In the genomic region with DNA sequence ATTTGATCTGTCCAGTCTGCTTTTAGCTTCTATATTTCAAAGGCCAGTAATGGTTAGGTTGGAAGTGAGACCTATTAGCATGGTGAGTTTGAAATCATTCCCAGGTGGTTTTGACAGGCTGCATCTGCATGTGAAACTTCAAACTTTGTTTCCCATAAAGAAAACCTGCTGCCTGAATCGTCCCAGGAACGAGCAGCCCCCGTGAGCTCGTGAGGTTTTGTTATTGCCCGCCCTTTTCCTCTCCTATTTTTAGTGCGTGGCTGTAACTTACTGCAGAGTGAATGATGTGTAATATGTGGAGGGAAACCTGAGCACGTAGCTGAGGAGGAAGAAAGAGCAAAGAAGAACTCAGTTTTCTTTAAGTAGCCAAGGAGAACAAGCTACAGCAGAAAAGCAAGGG, we compare ENCODE assay signal across 20 mouse cellular contexts.
DNase-seq lines count a peak whose midpoint lies in the region; ATAC-seq and TF ChIP-seq lines count a peak whose summit lies in the region.
"Had no signal": no experiment of that assay in that cellular context is flagged by ENCODE, and none has a peak within 500 bp of the region (broad histone marks: within the 10 kb centered on the region; RNA-seq: fewer than 3 reads in every experiment).

No protein-coding gene starts in this region.

- H3K4me3 ChIP-seq in lung, embryonic 14.5 days (ENCODE audit: low read depth, low read length), result no peak overlapping the region
- H3K4me3 ChIP-seq in embryonic facial prominence, embryonic 14.5 days (ENCODE audit: low read depth, low read length), result no peak overlapping the region
- no peak overlapping the region for H3K4me3 ChIP-seq in limb, embryonic 15.5 days
- no peak overlapping the region for H3K4me3 ChIP-seq in kidney, embryonic 14.5 days (ENCODE audit: low read length)
- H3K4me3 ChIP-seq: hindbrain, embryonic 12.5 days; midbrain, embryonic 10.5 days; myocyte had no signal

- DNase-seq in embryo, embryonic 11 days, result peak; percentile 53
- DNase-seq in embryo, embryonic 9.5 days (ENCODE audit: extremely low spot score), result no peak
- peak; percentile 25 for DNase-seq in lung, embryonic 14.5 days
- DNase-seq in lung, adult 18-20 months, result no peak
- DNase-seq in embryonic facial prominence, embryonic 14.5 days (ENCODE audit: low spot score), result peak; percentile 71
- DNase-seq in kidney, postnatal 36 days, result no peak
- DNase-seq: adrenal gland, adult 2 months; cerebellum, adult 8-10 months; gastrocnemius, postnatal 10 days; kidney, postnatal 25 days; layer of hippocampus, postnatal 36 days; right cerebral cortex, postnatal 25 days; thymus, postnatal 14 days had no signal

- H3K9me3 ChIP-seq in lung, embryonic 14.5 days (ENCODE audit: low read depth, low read length), result no peaks in the 10 kb centered on the region
- no peaks in the 10 kb centered on the region for H3K9me3 ChIP-seq in embryonic facial prominence, embryonic 14.5 days (ENCODE audit: control insufficient read depth, low read length)
- no peaks in the 10 kb centered on the region for H3K9me3 ChIP-seq in limb, embryonic 15.5 days
- no peaks in the 10 kb centered on the region for H3K9me3 ChIP-seq in kidney, embryonic 14.5 days (ENCODE audit: control insufficient read depth, low read length)
- H3K9me3 ChIP-seq: hindbrain, embryonic 12.5 days; midbrain, embryonic 10.5 days had no signal

- no peaks in the 10 kb centered on the region for H3K27me3 ChIP-seq in lung, embryonic 14.5 days (ENCODE audit: insufficient read depth, low read length)
- no peaks in the 10 kb centered on the region for H3K27me3 ChIP-seq in embryonic facial prominence, embryonic 14.5 days (replicated peaks; ENCODE audit: control insufficient read depth, insufficient read depth, low read length)
- H3K27me3 ChIP-seq in limb, embryonic 15.5 days, result no peaks in the 10 kb centered on the region
- no peaks in the 10 kb centered on the region for H3K27me3 ChIP-seq in kidney, embryonic 14.5 days (ENCODE audit: control insufficient read depth, insufficient read depth, low read length)
- H3K27me3 ChIP-seq: hindbrain, embryonic 12.5 days had no signal

- H3K4me2 ChIP-seq in lung, embryonic 14.5 days, result no peak overlapping the region
- 0 out of 2 replicates have a peak overlapping the region, but pooled peaks have one; percentile 2 for H3K4me2 ChIP-seq in embryonic facial prominence, embryonic 14.5 days (ENCODE audit: low read depth, low read length)
- no peak overlapping the region for H3K4me2 ChIP-seq in limb, embryonic 15.5 days
- H3K4me2 ChIP-seq in kidney, embryonic 14.5 days (replicated peaks; ENCODE audit: low read depth, low read length), result no peak overlapping the region
- H3K4me2 ChIP-seq: hindbrain, embryonic 12.5 days had no signal

- 23% methylated on average over 7 of the region's 7 CpGs for WGBS in lung, embryonic 14.5 days
- WGBS in embryonic facial prominence, embryonic 14.5 days, result 17% methylated on average over 7 of the region's 7 CpGs
- WGBS in limb, embryonic 15.5 days, result 10% methylated on average over 7 of the region's 7 CpGs
- 15% methylated on average over 7 of the region's 7 CpGs for WGBS in kidney, embryonic 14.5 days

- ATAC-seq in lung, embryonic 14.5 days (ENCODE audit: insufficient read depth), result no peak
- ATAC-seq in embryonic facial prominence, embryonic 14.5 days (ENCODE audit: low read depth), result 0 out of 2 replicates have a peak, but pooled peaks have one; percentile 10
- ATAC-seq in limb, embryonic 15.5 days (ENCODE audit: insufficient number of reproducible peaks, low FRiP score, low TSS enrichment, low read depth), result no peak
- ATAC-seq in kidney, embryonic 14.5 days (ENCODE audit: low FRiP score, low TSS enrichment), result no peak
- ATAC-seq: forebrain, embryonic 14.5 days; intestine, embryonic 16.5 days had no signal

- H3K4me1 ChIP-seq in lung, embryonic 14.5 days (ENCODE audit: insufficient read depth), result no peaks in the 10 kb centered on the region
- peaks cover 46% of the 10 kb centered on the region for H3K4me1 ChIP-seq in embryonic facial prominence, embryonic 14.5 days (ENCODE audit: control insufficient read depth, insufficient read depth, low read length)
- H3K4me1 ChIP-seq in limb, embryonic 15.5 days, result peaks cover 45% of the 10 kb centered on the region
- H3K4me1 ChIP-seq in kidney, embryonic 14.5 days (ENCODE audit: control insufficient read depth, insufficient read depth, low read length), result peaks cover 14% of the 10 kb centered on the region; the same call in 1 of the 2 replicates

- no peak for TF ChIP-seq CTCF in lung, embryonic 14.5 days (IDR thresholded peaks at IDR 0.05; ENCODE audit: low read depth)

- no peak overlapping the region for H3K27ac ChIP-seq in lung, embryonic 14.5 days (ENCODE audit: low read depth)
- peak overlapping the region; percentile 45; the same call in 1 of the 2 replicates for H3K27ac ChIP-seq in embryonic facial prominence, embryonic 14.5 days (replicated peaks; ENCODE audit: low read depth, low read length)
- H3K27ac ChIP-seq in limb, embryonic 15.5 days, result 0 out of 2 replicates have a peak overlapping the region, but pooled peaks have one; percentile 43
- H3K27ac ChIP-seq in kidney, embryonic 14.5 days (ENCODE audit: low read depth, low read length), result no peak overlapping the region
- H3K27ac ChIP-seq: hindbrain, embryonic 12.5 days; midbrain, embryonic 10.5 days had no signal

- H3K9ac ChIP-seq in lung, embryonic 14.5 days, result no peak overlapping the region
- no peak overlapping the region for H3K9ac ChIP-seq in embryonic facial prominence, embryonic 14.5 days (ENCODE audit: low read depth, low read length)
- H3K9ac ChIP-seq in limb, embryonic 15.5 days, result no peak overlapping the region
- no peak overlapping the region for H3K9ac ChIP-seq in kidney, embryonic 14.5 days (ENCODE audit: low read depth, low read length)
- H3K9ac ChIP-seq: hindbrain, embryonic 12.5 days had no signal

- no peaks in the 10 kb centered on the region for H3K36me3 ChIP-seq in lung, embryonic 14.5 days (ENCODE audit: insufficient read depth)
- H3K36me3 ChIP-seq in embryonic facial prominence, embryonic 14.5 days (ENCODE audit: control insufficient read depth, insufficient read depth, low read length), result no peaks in the 10 kb centered on the region
- no peaks in the 10 kb centered on the region for H3K36me3 ChIP-seq in limb, embryonic 15.5 days
- no peaks in the 10 kb centered on the region for H3K36me3 ChIP-seq in kidney, embryonic 14.5 days (ENCODE audit: control insufficient read depth, insufficient read depth, low read length)
- H3K36me3 ChIP-seq: hindbrain, embryonic 12.5 days; midbrain, embryonic 10.5 days had no signal

Comparison
In these comparisons a context has a peak if more than half of its experiments do, and no peak if none do; other contexts are left out.
1. DNase-seq: peak in embryo, embryonic 11 days (single experiment), lung, embryonic 14.5 days (single experiment) and embryonic facial prominence, embryonic 14.5 days (single experiment); none in embryo, embryonic 9.5 days (single experiment), lung, adult 18-20 months (0 of 2) and kidney, postnatal 36 days (0 of 2).
2. H3K27ac ChIP-seq: peak in embryonic facial prominence, embryonic 14.5 days (single experiment) and limb, embryonic 15.5 days (single experiment); none in lung, embryonic 14.5 days (single experiment) and kidney, embryonic 14.5 days (single experiment).